Mouse (Mus musculus) E14TG2a.4 (cell line): ENCODE measurements around the gene Dock4.

ENCODE experiments used
- CTCF ChIP-seq: conservative IDR thresholded peaks from 2 replicates; pipeline ENCODE4 v1.5.1; 2014; ENCODE audit warnings: low read length
- NANOG ChIP-seq: IDR thresholded peaks from 2 replicates; pipeline ENCODE4 v1.6.1; 2014; ENCODE audit warnings: borderline replicate concordance, low read length, mixed read lengths
- POU5F1 ChIP-seq: IDR thresholded peaks from 2 replicates; pipeline ENCODE4 v1.6.1; 2014; ENCODE audit warnings: low read length, borderline replicate concordance

DNA sequence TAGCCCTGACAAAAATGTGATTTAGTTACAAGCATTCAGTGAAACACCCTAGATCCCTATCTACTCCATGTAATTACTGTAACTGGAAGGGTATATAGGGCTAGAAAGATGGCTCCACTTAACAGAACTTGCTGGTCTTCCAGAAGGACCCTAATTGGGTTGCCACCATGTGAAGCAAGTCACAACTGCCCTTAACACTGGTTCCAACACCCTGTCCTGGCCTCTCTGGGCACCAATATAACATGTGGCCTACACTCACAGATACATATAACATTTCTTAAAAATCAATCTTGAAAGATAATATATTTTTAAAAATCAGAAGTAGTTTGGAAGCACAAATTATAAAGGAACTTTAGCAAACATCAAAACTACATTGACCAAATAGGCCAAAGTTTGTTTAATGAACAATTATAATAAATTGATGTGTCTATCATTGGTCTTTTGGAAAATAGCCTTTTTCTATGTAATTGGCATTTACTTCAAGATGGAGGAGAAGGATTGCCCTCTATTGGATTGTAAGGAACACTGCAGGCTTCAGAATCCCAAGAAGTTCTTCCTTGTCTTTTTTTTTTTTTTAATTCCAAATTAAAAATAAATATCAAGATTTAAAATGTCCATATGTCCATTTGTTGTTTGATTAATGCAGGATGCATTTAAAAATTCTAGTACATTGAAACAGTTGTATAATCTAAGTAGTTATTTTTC is 369.1 kb downstream of the Dock4 start:
- peak; percentile 62 for TF ChIP-seq CTCF
- no peak for TF ChIP-seq POU5F1
- TF ChIP-seq NANOG, result no peak
